In the genomic region with DNA sequence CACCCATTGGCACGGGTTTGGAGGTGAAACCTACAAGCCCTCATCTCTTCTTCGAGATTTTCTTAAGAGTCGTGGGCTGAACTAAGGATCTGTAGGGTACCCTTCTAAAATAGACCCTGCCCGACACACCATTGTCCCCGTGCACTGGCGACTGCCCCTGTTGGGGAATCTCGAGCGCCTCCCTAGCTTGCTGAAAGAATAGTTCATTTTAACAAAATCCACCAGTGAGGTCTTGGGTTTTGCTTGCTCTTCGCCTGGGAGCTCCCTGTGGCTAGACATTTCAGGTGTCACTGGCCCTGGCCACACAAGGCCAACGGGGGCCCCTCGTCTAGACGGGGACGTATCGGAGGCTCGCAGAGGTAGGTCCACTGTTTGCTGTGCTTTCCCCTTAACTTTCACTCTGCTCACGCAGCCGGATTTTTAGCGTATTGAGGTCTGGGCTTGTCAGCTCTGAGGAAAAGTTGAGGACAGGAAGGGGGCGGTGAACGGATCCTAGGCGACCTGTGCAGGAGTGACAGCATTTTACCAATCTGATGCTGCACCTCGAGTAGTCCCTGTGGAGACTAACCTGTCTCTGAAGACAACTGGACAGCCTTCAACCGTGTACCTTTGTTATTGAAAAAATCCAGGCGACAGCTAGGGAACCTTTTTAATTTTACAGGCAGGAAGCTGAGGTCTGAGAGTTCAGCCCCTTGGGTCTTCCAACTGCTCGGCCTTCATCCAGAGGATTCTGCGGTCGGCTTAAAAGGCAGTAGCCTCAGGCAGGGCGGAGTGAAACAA, we compare ENCODE assay signal across 8 mouse cellular contexts. TPM values are rescaled to one million over a fixed set of nuclear protein-coding genes. Genes with fewer than 3 reads are reported as not detected.
A peak's percentile ranks its signal among the peaks of the same experiment; 100 is the strongest.
DNase-seq lines count a peak whose midpoint lies in the region; ATAC-seq and TF ChIP-seq lines count a peak whose summit lies in the region.

No protein-coding gene starts in this region.

- intact Hi-C loops in left cerebral cortex, adult 2 months (cut with DNase I): loop anchor here (2.0 kb wide), 3 partner anchors 45 to 177 kb away; no protein-coding TSS in a partner anchor

- no peaks in the 10 kb centered on the region for H3K9me3 ChIP-seq in intestine, embryonic 16.5 days (ENCODE audit: control insufficient read depth, low read length)
- H3K9me3 ChIP-seq in limb, embryonic 15.5 days: no peaks in the 10 kb centered on the region
- H3K9me3 ChIP-seq in midbrain, embryonic 16.5 days (replicated peaks; ENCODE audit: control insufficient read depth, low read length, poor library complexity, severe bottlenecking): no peaks in the 10 kb centered on the region
- no peaks in the 10 kb centered on the region for H3K9me3 ChIP-seq in stomach, embryonic 16.5 days (replicated peaks; ENCODE audit: control insufficient read depth, low read length)

- TF ChIP-seq POLR2A in cortical plate, adult 2 months (IDR thresholded peaks at IDR 0.05; ENCODE audit: extremely low read depth, insufficient read depth, low read length): no peak; the same call in 1 of the 2 replicates

- peak overlapping the region; percentile 91 for H3K27ac ChIP-seq in left cerebral cortex, adult 2 months
- H3K27ac ChIP-seq in cortical plate, adult 2 months (ENCODE audit: insufficient read depth, low read length): peak overlapping the region; percentile 87
- peak overlapping the region; percentile 84 for H3K27ac ChIP-seq in intestine, embryonic 16.5 days (ENCODE audit: low read length)
- peak overlapping the region; percentile 88 for H3K27ac ChIP-seq in limb, embryonic 15.5 days
- peak overlapping the region; percentile 89 for H3K27ac ChIP-seq in midbrain, embryonic 16.5 days (ENCODE audit: low read length)
- peak overlapping the region; percentile 77 for H3K27ac ChIP-seq in stomach, embryonic 16.5 days (ENCODE audit: low read length)

- peaks cover 3% of the 10 kb centered on the region; the same call in 1 of the 2 replicates for H3K4me1 ChIP-seq in cortical plate, adult 2 months (ENCODE audit: control insufficient read depth, insufficient read depth, low read length)
- H3K4me1 ChIP-seq in intestine, embryonic 16.5 days (ENCODE audit: control insufficient read depth, insufficient read depth, low read length): peaks cover 14% of the 10 kb centered on the region; the same call in 1 of the 2 replicates
- H3K4me1 ChIP-seq in limb, embryonic 15.5 days: peaks cover 30% of the 10 kb centered on the region
- peaks cover 31% of the 10 kb centered on the region for H3K4me1 ChIP-seq in midbrain, embryonic 16.5 days (ENCODE audit: control insufficient read depth, insufficient read depth, low read length)
- H3K4me1 ChIP-seq in stomach, embryonic 16.5 days (ENCODE audit: control insufficient read depth, insufficient read depth, low read length): peaks cover 3% of the 10 kb centered on the region; the same call in 1 of the 2 replicates

- peak overlapping the region; percentile 97 for H3K4me2 ChIP-seq in intestine, embryonic 16.5 days (ENCODE audit: low read depth, low read length)
- peak overlapping the region; percentile 91 for H3K4me2 ChIP-seq in limb, embryonic 15.5 days
- H3K4me2 ChIP-seq in midbrain, embryonic 16.5 days (ENCODE audit: low read length): peak overlapping the region; percentile 95
- peak overlapping the region; percentile 93 for H3K4me2 ChIP-seq in stomach, embryonic 16.5 days (ENCODE audit: low read depth, low read length)

- WGBS in intestine, embryonic 16.5 days: 3% methylated on average over 28 of the region's 28 CpGs
- under 1% methylated on average over 28 of the region's 28 CpGs for WGBS in limb, embryonic 15.5 days
- WGBS in midbrain, embryonic 16.5 days: under 1% methylated on average over 28 of the region's 28 CpGs
- under 1% methylated on average over 28 of the region's 28 CpGs for WGBS in stomach, embryonic 16.5 days

- peak overlapping the region; percentile 69 for H3K4me3 ChIP-seq in left cerebral cortex, adult 2 months
- peak overlapping the region; percentile 84 for H3K4me3 ChIP-seq in cortical plate, adult 2 months (ENCODE audit: insufficient read depth, low read length)
- peak overlapping the region; percentile 80 for H3K4me3 ChIP-seq in intestine, embryonic 16.5 days (ENCODE audit: low read length)
- H3K4me3 ChIP-seq in limb, embryonic 15.5 days: peak overlapping the region; percentile 73
- H3K4me3 ChIP-seq in midbrain, embryonic 16.5 days (ENCODE audit: low read depth, low read length): peak overlapping the region; percentile 84
- H3K4me3 ChIP-seq in stomach, embryonic 16.5 days (replicated peaks; ENCODE audit: low read length): peak overlapping the region; percentile 73

- TF ChIP-seq CTCF in left cerebral cortex, adult 2 months (IDR thresholded peaks at IDR 0.05): peak; percentile 49
- TF ChIP-seq CTCF in cortical plate, adult 2 months (IDR thresholded peaks at IDR 0.05; ENCODE audit: extremely low read depth, insufficient read depth, low read length): no peak

- ATAC-seq in intestine, embryonic 16.5 days: peak; percentile 41
- peak; percentile 50; the same call in 1 of the 2 replicates for ATAC-seq in limb, embryonic 15.5 days (ENCODE audit: insufficient number of reproducible peaks, low FRiP score, low TSS enrichment, low read depth)
- peak; percentile 64 for ATAC-seq in midbrain, embryonic 16.5 days
- no peak; the same call in 1 of the 2 replicates for ATAC-seq in stomach, embryonic 16.5 days (ENCODE audit: insufficient read depth, low FRiP score)

- no peaks in the 10 kb centered on the region for H3K36me3 ChIP-seq in intestine, embryonic 16.5 days (ENCODE audit: control insufficient read depth, insufficient read depth, low read length)
- no peaks in the 10 kb centered on the region for H3K36me3 ChIP-seq in limb, embryonic 15.5 days
- H3K36me3 ChIP-seq in midbrain, embryonic 16.5 days (ENCODE audit: control insufficient read depth, insufficient read depth, low read length): no peaks in the 10 kb centered on the region
- no peaks in the 10 kb centered on the region for H3K36me3 ChIP-seq in stomach, embryonic 16.5 days (ENCODE audit: control insufficient read depth, insufficient read depth, low read length)

- peak; percentile 48 to 50 for DNase-seq in left cerebral cortex, adult 2 months (ENCODE audit: extremely low spot score in 1 of 2, low spot score in 2 of 2)
- DNase-seq in left cerebral cortex, adult 11 months (ENCODE audit: low spot score): no peak
- peak; percentile 71 to 78 for DNase-seq in heart, adult 18-20 months

- peak overlapping the region; percentile 85 for H3K9ac ChIP-seq in intestine, embryonic 16.5 days (ENCODE audit: low read depth, low read length)
- H3K9ac ChIP-seq in limb, embryonic 15.5 days: peak overlapping the region; percentile 77
- H3K9ac ChIP-seq in midbrain, embryonic 16.5 days (ENCODE audit: low read depth, low read length): peak overlapping the region; percentile 93
- peak overlapping the region; percentile 87 for H3K9ac ChIP-seq in stomach, embryonic 16.5 days (ENCODE audit: low read length)

- 0 out of 2 replicates have a peak, but pooled peaks cover 3% of the 10 kb centered on the region for H3K27me3 ChIP-seq in intestine, embryonic 16.5 days (replicated peaks; ENCODE audit: control insufficient read depth, insufficient read depth, low read length)
- H3K27me3 ChIP-seq in limb, embryonic 15.5 days: no peaks in the 10 kb centered on the region
- H3K27me3 ChIP-seq in midbrain, embryonic 16.5 days (ENCODE audit: control insufficient read depth, insufficient read depth, low read depth, low read length): no peaks in the 10 kb centered on the region
- H3K27me3 ChIP-seq in stomach, embryonic 16.5 days (ENCODE audit: control insufficient read depth, insufficient read depth, low read length): no peaks in the 10 kb centered on the region

RNA-seq across cellular contexts. Expression of gene St6gal1, which starts 1.5 kb away (rescaled TPM):
- total RNA-seq in left cerebral cortex, adult 2 months (2021): 10 to 100 TPM; 16.5 to 18.7 TPM
- polyA plus RNA-seq in cortical plate, adult 2 months (2012; rRNA removed): 13.3 and 13.5 TPM in 2 replicates
- total RNA-seq in heart, adult 18-20 months (2021): 1 to 10 TPM; 7.2 to 9.7 TPM
- polyA plus RNA-seq in intestine, embryonic 16.5 days (2015; fragmentation: Nextera tagmentation; extraction: Ambion mirVana): 14.3 and 15.1 TPM in 2 replicates
- 13.6 and 13.7 TPM in 2 replicates for polyA plus RNA-seq in limb, embryonic 15.5 days (2015; fragmentation: Nextera tagmentation; extraction: Ambion mirVana)
- 19.3 and 28.5 TPM in 2 replicates for polyA plus RNA-seq in midbrain, embryonic 16.5 days (2015; fragmentation: Nextera tagmentation; extraction: Ambion mirVana)
- 16.6 and 17.6 TPM in 2 replicates for polyA plus RNA-seq in stomach, embryonic 16.5 days (2015; fragmentation: Nextera tagmentation; extraction: Ambion mirVana)
